8 mouse cellular contexts compared by ENCODE assay signal in the genomic region with DNA sequence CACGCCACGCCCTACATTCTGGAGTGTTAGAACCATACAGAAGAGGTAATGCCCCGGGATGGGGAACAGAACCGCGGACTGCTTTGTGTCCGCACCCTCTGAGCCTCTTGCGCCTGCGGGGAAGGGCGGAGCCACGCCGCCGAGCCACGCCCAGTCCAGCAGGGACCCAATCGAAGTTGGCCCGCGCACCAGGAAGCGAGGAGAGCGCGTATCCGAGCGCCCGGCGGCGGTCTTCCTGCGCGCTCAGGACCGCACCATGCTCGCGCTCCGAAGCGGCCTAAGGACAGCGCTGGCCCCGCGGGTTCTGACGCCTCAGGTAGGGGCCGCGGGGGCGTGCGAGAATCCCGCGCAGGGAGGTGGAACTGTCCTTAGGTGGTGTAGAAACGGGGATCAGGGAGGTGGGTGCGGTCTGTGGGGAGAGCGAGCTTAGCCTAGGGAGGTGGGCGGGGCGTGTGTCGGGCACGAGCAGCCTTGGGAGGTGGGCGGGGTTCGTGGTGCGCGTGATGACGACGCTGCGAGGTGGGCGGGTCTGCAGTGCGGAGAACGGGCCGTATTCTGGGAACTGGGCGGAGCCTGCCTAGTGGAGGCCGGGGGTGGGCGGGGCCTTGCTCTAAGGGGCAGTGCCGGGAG. TPM values are rescaled to one million over a fixed set of nuclear protein-coding genes. Genes with fewer than 3 reads are reported as not detected.
DNase-seq lines count a peak whose midpoint lies in the region; ATAC-seq lines count a peak whose summit lies in the region.

A gene (plus strand): TSS at position 149 of the 630 bp plus-strand sequence.

- peak; percentile 96 for DNase-seq in adipocyte (ENCODE audit: low spot score)
- peak; percentile 98 for DNase-seq in embryo, embryonic 10 days (ENCODE audit: low spot score)
- peak; percentile 97 for DNase-seq in gastrocnemius, postnatal 10 days
- DNase-seq in induced T-regulatory cell, adult 2 months (ENCODE audit: low read depth) = peak; percentile 97
- peak; percentile 85 to 95 for DNase-seq in left cerebral cortex, adult 9 months (ENCODE audit: low spot score in 2 of 2)
- peak; percentile 98 for DNase-seq in right cerebral cortex, postnatal 14 days
- peak; percentile 92 to 96 for DNase-seq in urinary bladder, postnatal 36 days (ENCODE audit: low spot score in 2 of 2)

- ATAC-seq in megakaryocyte progenitor cell, adult 5-6 weeks (replicated peaks; ENCODE audit: poor library complexity) = peak; percentile 93

RNA-seq across cellular contexts. Expression of the gene that starts here (rescaled TPM):
- 10 to 100 TPM in 1 of 2 experiments, 1 to 10 TPM in 1; 9.6 to 11.6 TPM for total RNA-seq in gastrocnemius, postnatal 10 days (2021)
- 79.9 and 89.9 TPM in 2 replicates for total RNA-seq in megakaryocyte progenitor cell, adult 5-6 weeks (2015)
- total RNA-seq in megakaryocyte progenitor cell, adult 5-6 weeks (2017) = 39.2 and 46.1 TPM in 2 replicates

Comparison
In these comparisons a context has a peak if more than half of its experiments do, and no peak if none do; other contexts are left out.
1. Peak in every context shown above with its lines: DNase-seq and ATAC-seq.